ENCODE assay signal across 11 mouse cellular contexts in the genomic region with DNA sequence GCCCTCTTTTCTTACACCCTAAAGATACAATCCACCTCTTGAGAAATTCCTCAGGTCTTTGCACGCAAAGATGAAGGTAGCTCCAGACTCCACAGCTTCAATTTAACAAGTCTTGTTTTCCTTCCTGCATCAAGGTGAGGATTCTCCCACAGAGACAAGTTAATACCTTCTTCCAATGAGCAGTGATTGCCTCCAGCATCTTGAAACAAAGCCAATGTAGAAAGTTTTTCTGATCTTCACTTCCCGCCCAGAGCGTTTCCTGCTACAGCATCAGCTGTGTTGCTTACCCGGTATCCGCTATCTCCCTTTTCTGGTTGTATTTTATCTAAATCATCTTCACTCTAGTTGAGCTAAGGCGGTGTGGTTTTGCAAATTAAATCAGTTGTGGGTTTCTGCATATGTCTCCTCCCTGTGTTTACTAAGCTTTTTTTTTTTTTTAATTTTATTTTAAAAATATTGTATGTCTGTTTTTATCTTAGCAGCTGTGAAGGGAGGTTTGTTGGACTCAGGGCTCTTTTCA. TPM values are rescaled to one million over a fixed set of nuclear protein-coding genes. Genes with fewer than 3 reads are reported as not detected.
DNase-seq lines count a peak whose midpoint lies in the region; ATAC-seq and TF ChIP-seq lines count a peak whose summit lies in the region.
"Had no signal": no experiment of that assay in that cellular context is flagged by ENCODE, and none has a peak within 500 bp of the region (broad histone marks: within the 10 kb centered on the region; RNA-seq: fewer than 3 reads in every experiment).

No protein-coding gene starts in this region.

- WGBS in intestine, postnatal 0 days: 77% methylated on average over 6 of the region's 6 CpGs
- 58% methylated on average over 6 of the region's 6 CpGs for WGBS in small intestine, adult 2 months

- no peak overlapping the region for H3K27ac ChIP-seq in intestine, postnatal 0 days (ENCODE audit: low read depth, low read length)
- H3K27ac ChIP-seq in small intestine, adult 2 months (ENCODE audit: insufficient read depth, low read depth, low read length): peak overlapping the region; percentile 84
- H3K27ac ChIP-seq: heart, embryonic 15.5 days had no signal

- H3K4me2 ChIP-seq in intestine, postnatal 0 days (replicated peaks; ENCODE audit: low read depth): peak overlapping the region; percentile 46; the same call in 1 of the 2 replicates
- H3K4me2 ChIP-seq: heart, embryonic 15.5 days had no signal

- TF ChIP-seq CTCF in intestine, postnatal 0 days (IDR thresholded peaks at IDR 0.05; ENCODE audit: low read depth): no peak
- no peak for TF ChIP-seq CTCF in small intestine, adult 2 months (IDR thresholded peaks at IDR 0.05; ENCODE audit: extremely low read depth, insufficient read length, insufficient replicate concordance, low read depth, low read length)

- peak; percentile 11 for DNase-seq in kidney, adult 18-20 months
- no peak for DNase-seq in kidney, postnatal 4 days
- peak; percentile 61 to 68 for DNase-seq in CD8-positive naive resting alpha-beta T cell, adult 2 months (ENCODE audit: low read depth in 2 of 2, low spot score in 2 of 2)
- no peak for DNase-seq in ovary, postnatal 36 days (ENCODE audit: low spot score)
- DNase-seq in embryo, embryonic 10.5 days (ENCODE audit: low spot score): no peak
- DNase-seq: adrenal gland, adult 8-10 months; forebrain, postnatal 0 days had no signal

- no peak for TF ChIP-seq POLR2A in small intestine, adult 2 months (IDR thresholded peaks at IDR 0.05; ENCODE audit: low read depth, low read length)

- ATAC-seq in intestine, postnatal 0 days: no peak
- no peak for ATAC-seq in cerebellum, adult (ENCODE audit: insufficient number of reproducible peaks, low FRiP score, low TSS enrichment)
- ATAC-seq: forebrain, postnatal 0 days had no signal

- H3K36me3 ChIP-seq in intestine, postnatal 0 days (ENCODE audit: control insufficient read depth, insufficient read depth): no peaks in the 10 kb centered on the region
- H3K36me3 ChIP-seq in small intestine, adult 2 months (ENCODE audit: control insufficient read depth, insufficient read depth, low read length): no peaks in the 10 kb centered on the region
- H3K36me3 ChIP-seq: heart, embryonic 15.5 days had no signal

- no peaks in the 10 kb centered on the region for H3K4me1 ChIP-seq in intestine, postnatal 0 days (replicated peaks; ENCODE audit: control insufficient read depth, insufficient read depth, low read length)
- peaks cover 6% of the 10 kb centered on the region; the same call in 1 of the 2 replicates for H3K4me1 ChIP-seq in small intestine, adult 2 months (ENCODE audit: control insufficient read depth, insufficient read depth, insufficient read length, low read length)
- H3K4me1 ChIP-seq: heart, embryonic 15.5 days had no signal

- no peak overlapping the region for H3K9ac ChIP-seq in intestine, postnatal 0 days (ENCODE audit: low read depth, low read length)
- H3K9ac ChIP-seq: forebrain, postnatal 0 days; heart, embryonic 15.5 days had no signal

- H3K4me3 ChIP-seq in intestine, postnatal 0 days (ENCODE audit: low read depth, low read length): no peak overlapping the region
- H3K4me3 ChIP-seq in small intestine, adult 2 months (ENCODE audit: low read depth, low read length): no peak overlapping the region
- H3K4me3 ChIP-seq: heart, embryonic 15.5 days had no signal

- H3K27me3 ChIP-seq in intestine, postnatal 0 days (replicated peaks; ENCODE audit: control insufficient read depth, insufficient read depth, low read length): no peaks in the 10 kb centered on the region
- H3K27me3 ChIP-seq in small intestine, adult 2 months (ENCODE audit: control insufficient read depth, insufficient read depth, low read length): no peaks in the 10 kb centered on the region
- H3K27me3 ChIP-seq: heart, embryonic 15.5 days had no signal

- H3K9me3 ChIP-seq in intestine, postnatal 0 days (ENCODE audit: control insufficient read depth): no peaks in the 10 kb centered on the region
- H3K9me3 ChIP-seq: heart, embryonic 15.5 days had no signal

RNA-seq across cellular contexts. Expression of a gene that starts 21.3 kb away (rescaled TPM):
- 1.1 and 1.8 TPM in 2 replicates for polyA plus RNA-seq in intestine, postnatal 0 days (2015; fragmentation: Nextera tagmentation; extraction: Ambion mirVana)
- polyA plus RNA-seq in small intestine, adult 2 months (2012; rRNA removed): 1.0 and 1.1 TPM in 2 replicates

Comparison
In these comparisons a context has a peak if more than half of its experiments do, and no peak if none do; other contexts are left out.
1. DNase-seq: peak in kidney, adult 18-20 months (single experiment) and CD8-positive naive resting alpha-beta T cell, adult 2 months (2 of 2); none in kidney, postnatal 4 days (0 of 2), ovary, postnatal 36 days (single experiment) and embryo, embryonic 10.5 days (single experiment).